Mouse (Mus musculus) lung, postnatal 0 days (tissue): ENCODE measurements around the gene Zp1. TPM values are rescaled to one million over a fixed set of nuclear protein-coding genes. Genes with fewer than 3 reads are reported as not detected.

Experiments
- ATAC-seq: fragments of 200-750 bp; cut with Nextera tagmentation; 2 replicates; pipeline ENCODE4 v1.8.0; 2017; ENCODE audit warnings: moderate library complexity
- DNase-seq: peaks from one replicate; pipeline ENCODE4 v3.0.0-alpha.2; 2016; ENCODE audit warnings: low spot score
- H3K27ac ChIP-seq: fragments of 300-500 bp; sonication (generic); 2 replicates; pipeline ENCODE4 v1.5.1; 2014; ENCODE audit warnings: antibody characterized with exemption, mild to moderate bottlenecking, low read length, mixed read lengths
- H3K27me3 ChIP-seq: fragments of 300-500 bp; sonication (generic); replicated peaks from 2 replicates; pipeline ENCODE4 v1.6.1; 2014; ENCODE audit warnings: low read length, mixed read lengths; ENCODE audit not compliant: insufficient read depth
- H3K36me3 ChIP-seq: fragments of 300-500 bp; sonication (generic); 2 replicates; pipeline ENCODE4 v1.6.1; 2014; ENCODE audit warnings: low read length, mixed read lengths; ENCODE audit not compliant: insufficient read depth
- H3K4me1 ChIP-seq: fragments of 300-500 bp; sonication (generic); 2 replicates; pipeline ENCODE4 v1.6.1; 2014; ENCODE audit warnings: antibody characterized with exemption, low read depth, low read length, mixed read lengths; ENCODE audit not compliant: insufficient read depth
- H3K4me2 ChIP-seq: fragments of 300-500 bp; sonication (generic); replicated peaks from 2 replicates; pipeline ENCODE4 v1.6.1; 2014; ENCODE audit warnings: low read depth, mild to moderate bottlenecking, low read length, moderate library complexity, mixed read lengths
- H3K4me3 ChIP-seq: fragments of 300-500 bp; sonication (generic); 2 replicates; pipeline ENCODE4 v1.5.1; 2014; ENCODE audit warnings: low read depth, low read length
- H3K9ac ChIP-seq: fragments of 300-500 bp; sonication (generic); replicated peaks from 2 replicates; pipeline ENCODE4 v1.6.1; 2014; ENCODE audit warnings: low read depth, mild to moderate bottlenecking
- H3K9me3 ChIP-seq: fragments of 300-500 bp; sonication (generic); 2 replicates; pipeline ENCODE4 v1.6.1; 2016; ENCODE audit warnings: low read length, mixed read lengths
- CTCF ChIP-seq: IDR thresholded peaks from 2 replicates; pipeline ENCODE4 v1.5.1; 2016; ENCODE audit warnings: antibody characterized with exemption, mild to moderate bottlenecking
- EP300 ChIP-seq: IDR thresholded peaks from 2 replicates; pipeline ENCODE4 v1.6.1; 2016; ENCODE audit warnings: antibody characterized with exemption, mild to moderate bottlenecking, control low read depth
- WGBS: fragments of 180-500 bp; shearing (Covaris S2); extraction: QIAGEN DNeasy Blood & Tissue Kit; methylation state at CpG from one replicate; pipeline ENCODE4 v1.1.7; 2014; 5-methylcytosine and 5-hydroxymethylcytosine counted together
- polyA plus RNA-seq: library from polyadenylated mRNA; unstranded; fragments of >200 nt; fragmentation: Nextera tagmentation; extraction: Ambion mirVana; gene quantifications from 2 replicates; pipeline ENCODE4 v1.2.1, GENCODE M21; 2015

Gene Zp1
- polyA plus RNA-seq, 1 experiment from 2014 or later, result not detected

GRCm38 (mm10) chr19:10916506-10916905, 3.9 kb downstream of the Zp1 start:
- H3K4me3 ChIP-seq, result no peak overlapping the region
- H3K9ac ChIP-seq, result no peak overlapping the region
- no peaks in the 10 kb centered on the region for H3K27me3 ChIP-seq
- TF ChIP-seq CTCF, result no peak
- no peak for TF ChIP-seq EP300
- DNase-seq (no peak), ATAC-seq (no peak)
- no peak overlapping the region for H3K27ac ChIP-seq
- no peaks in the 10 kb centered on the region for H3K4me1 ChIP-seq
- no peaks in the 10 kb centered on the region for H3K9me3 ChIP-seq
- 46% methylated on average over 5 of the region's 5 CpGs for WGBS
- H3K36me3 ChIP-seq, result no peaks in the 10 kb centered on the region
- no peak overlapping the region for H3K4me2 ChIP-seq

- TF ChIP-seq CTCF (no peak), EP300 (no peak)
- H3K4me2 ChIP-seq, result no peak overlapping the region
- no peaks in the 10 kb centered on the region for H3K27me3 ChIP-seq
- no peaks in the 10 kb centered on the region for H3K36me3 ChIP-seq
- ATAC-seq, result no peak
- H3K9me3 ChIP-seq, result no peaks in the 10 kb centered on the region
- H3K27ac ChIP-seq, result no peak overlapping the region
- H3K4me1 ChIP-seq, result no peaks in the 10 kb centered on the region
- 59% methylated on average over 2 of the region's 2 CpGs for WGBS
- H3K9ac ChIP-seq, result no peak overlapping the region
- no peak overlapping the region for H3K4me3 ChIP-seq
- DNase-seq, result no peak
These were observed 5.6 kb downstream of the Zp1 start for GRCm38 (mm10) chr19:10914870-10915269.

GRCm38 (mm10) chr19:10914291-10914690, 6.1 kb downstream of the Zp1 start:
- H3K4me1 ChIP-seq, result no peaks in the 10 kb centered on the region
- H3K27ac ChIP-seq, result no peak overlapping the region
- no peak overlapping the region for H3K4me2 ChIP-seq
- no peak for ATAC-seq
- no peaks in the 10 kb centered on the region for H3K9me3 ChIP-seq
- H3K27me3 ChIP-seq, result no peaks in the 10 kb centered on the region
- TF ChIP-seq EP300 (no peak), CTCF (no peak)
- peak; percentile 42 for DNase-seq
- WGBS, result 45% methylated on average over 7 of the region's 7 CpGs
- H3K4me3 ChIP-seq, result no peak overlapping the region
- H3K36me3 ChIP-seq, result no peaks in the 10 kb centered on the region
- no peak overlapping the region for H3K9ac ChIP-seq

GRCm38 (mm10) chr19:10909087-10909721, 11.2 kb downstream of the Zp1 start:
- peak; percentile 61 for ATAC-seq
- H3K9ac ChIP-seq, result no peak overlapping the region
- H3K4me1 ChIP-seq, result no peaks in the 10 kb centered on the region
- H3K27me3 ChIP-seq, result no peaks in the 10 kb centered on the region
- 38% methylated on average over 6 of the region's 6 CpGs for WGBS
- peak; percentile 88 for DNase-seq
- H3K9me3 ChIP-seq, result no peaks in the 10 kb centered on the region
- no peak overlapping the region for H3K4me3 ChIP-seq
- TF ChIP-seq CTCF, result no peak
- TF ChIP-seq EP300, result peak; percentile 67
- H3K36me3 ChIP-seq, result 0 out of 2 replicates have a peak, but pooled peaks cover 4% of the 10 kb centered on the region
- no peak overlapping the region for H3K4me2 ChIP-seq
- H3K27ac ChIP-seq, result peak overlapping the region; percentile 73

- H3K36me3 ChIP-seq, result peaks cover 15% of the 10 kb centered on the region; the same call in 1 of the 2 replicates
- H3K9ac ChIP-seq, result no peak overlapping the region
- TF ChIP-seq EP300 (no peak), CTCF (peak; percentile 89)
- H3K27me3 ChIP-seq, result no peaks in the 10 kb centered on the region
- H3K27ac ChIP-seq, result no peak overlapping the region
- H3K4me3 ChIP-seq, result no peak overlapping the region
- H3K4me1 ChIP-seq, result no peaks in the 10 kb centered on the region
- H3K4me2 ChIP-seq, result no peak overlapping the region
- 55% methylated on average over 3 of the region's 3 CpGs for WGBS
- ATAC-seq, result no peak
- H3K9me3 ChIP-seq, result no peaks in the 10 kb centered on the region
- DNase-seq, result peak; percentile 68
These were observed 12.5 kb downstream of the Zp1 start for GRCm38 (mm10) chr19:10907891-10908290.

- H3K9me3 ChIP-seq, result no peaks in the 10 kb centered on the region
- H3K27ac ChIP-seq, result peak overlapping the region; percentile 75
- H3K27me3 ChIP-seq, result no peaks in the 10 kb centered on the region
- DNase-seq (no peak), ATAC-seq (no peak)
- no peak overlapping the region for H3K4me2 ChIP-seq
- H3K36me3 ChIP-seq, result peaks cover 31% of the 10 kb centered on the region; the same call in 1 of the 2 replicates
- no peak overlapping the region for H3K4me3 ChIP-seq
- 63% methylated on average over 5 of the region's 5 CpGs for WGBS
- H3K4me1 ChIP-seq, result no peaks in the 10 kb centered on the region
- TF ChIP-seq CTCF (no peak), EP300 (no peak)
- H3K9ac ChIP-seq, result no peak overlapping the region
These were observed 14.8 kb downstream of the Zp1 start for GRCm38 (mm10) chr19:10905728-10906000.
